Mouse (Mus musculus): ENCODE data around the gene Txn2. TPM values are rescaled to one million over a fixed set of nuclear protein-coding genes. Genes with fewer than 3 reads are reported as not detected.

Txn2 gene
- polyA plus RNA-seq, 1 experiment from 2014 or later, result 325 TPM

GRCm38 (mm10) chr15:77906081-77906480, 22.7 kb downstream of the Txn2 start:
- Histone ChIP-seq H3K27ac (ENCODE audit: low read length) (peak overlapping the region; percentile 79), H3K4me1 (ENCODE audit: control insufficient read depth, insufficient read depth, low read length) (peaks cover 26% of the 10 kb centered on the region), H3K9me3 (replicated peaks; ENCODE audit: control insufficient read depth, low read length) (no peaks in the 10 kb centered on the region), H3K4me2 (ENCODE audit: low read depth, low read length) (peak overlapping the region; percentile 78), H3K36me3 (ENCODE audit: control insufficient read depth, insufficient read depth) (no peaks in the 10 kb centered on the region), H3K27me3 (ENCODE audit: control insufficient read depth, insufficient read depth, low read length) (no peaks in the 10 kb centered on the region), H3K9ac (ENCODE audit: low read length) (no peak overlapping the region; the same call in 1 of the 2 replicates), H3K4me3 (ENCODE audit: low read length) (no peak overlapping the region)
- ATAC-seq (replicated peaks; ENCODE audit: extremely low read depth, insufficient read depth, low FRiP score), result peak; percentile 38; the same call in 1 of the 2 replicates
- WGBS, result 72% methylated on average over 8 of the region's 8 CpGs

DNA sequence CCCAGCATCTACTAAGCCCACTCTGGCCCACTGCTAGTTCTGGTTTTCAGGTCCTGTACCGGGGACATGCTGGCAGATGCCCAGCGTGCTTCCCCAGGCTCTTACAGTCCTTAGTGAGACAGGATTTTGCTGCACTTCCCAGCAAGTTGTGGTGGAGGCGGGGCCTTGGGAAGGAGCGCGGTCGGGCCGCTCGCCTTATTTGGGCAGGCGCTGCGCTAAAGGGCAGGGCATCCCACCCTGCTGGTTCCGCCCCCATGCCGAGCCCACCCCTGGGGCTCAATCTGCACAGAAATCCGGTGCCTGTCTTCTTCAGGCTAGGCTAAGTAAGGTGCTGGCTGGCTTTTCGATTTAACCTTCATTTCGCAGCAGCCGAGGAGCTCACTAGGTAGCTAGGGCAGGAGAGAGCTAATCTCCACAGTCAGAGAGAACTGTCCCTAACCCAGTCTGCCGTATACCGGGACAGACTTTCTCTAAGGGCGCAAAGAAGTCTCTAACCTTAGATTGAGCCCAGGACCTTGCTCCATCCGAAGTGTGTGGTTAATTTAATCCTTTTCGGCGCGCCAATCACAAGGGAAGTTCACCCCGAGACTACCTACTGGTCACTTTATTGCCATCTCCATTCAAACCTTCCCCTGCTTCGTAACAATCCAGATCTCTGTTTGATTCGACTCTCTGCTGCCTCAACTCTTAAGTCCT, 23.4 kb downstream of the Txn2 start:
- peak overlapping the region; percentile 73 for H3K9ac ChIP-seq (ENCODE audit: low read length)
- H3K9me3 ChIP-seq (replicated peaks; ENCODE audit: control insufficient read depth, low read length), result no peaks in the 10 kb centered on the region
- peaks cover 21% of the 10 kb centered on the region for H3K4me1 ChIP-seq (ENCODE audit: control insufficient read depth, insufficient read depth, low read length)
- H3K27ac ChIP-seq (ENCODE audit: low read length), result peak overlapping the region; percentile 79
- no peaks in the 10 kb centered on the region for H3K36me3 ChIP-seq (ENCODE audit: control insufficient read depth, insufficient read depth)
- WGBS, result 9% methylated on average over 26 of the region's 26 CpGs
- H3K4me3 ChIP-seq (ENCODE audit: low read length), result peak overlapping the region; percentile 50
- H3K27me3 ChIP-seq (ENCODE audit: control insufficient read depth, insufficient read depth, low read length), result no peaks in the 10 kb centered on the region
- ATAC-seq (replicated peaks; ENCODE audit: extremely low read depth, insufficient read depth, low FRiP score), result peak; percentile 87
- H3K4me2 ChIP-seq (ENCODE audit: low read depth, low read length), result peak overlapping the region; percentile 78

- H3K4me2 ChIP-seq (ENCODE audit: low read depth, low read length), result peak overlapping the region; percentile 78
- peak overlapping the region; percentile 34; the same call in 1 of the 2 replicates for H3K9ac ChIP-seq (ENCODE audit: low read length)
- H3K4me1 ChIP-seq (ENCODE audit: control insufficient read depth, insufficient read depth, low read length), result peaks cover 21% of the 10 kb centered on the region
- no peak overlapping the region for H3K27ac ChIP-seq (ENCODE audit: low read length)
- H3K9me3 ChIP-seq (replicated peaks; ENCODE audit: control insufficient read depth, low read length), result no peaks in the 10 kb centered on the region
- no peak for ATAC-seq (replicated peaks; ENCODE audit: extremely low read depth, insufficient read depth, low FRiP score)
- H3K36me3 ChIP-seq (ENCODE audit: control insufficient read depth, insufficient read depth), result no peaks in the 10 kb centered on the region
- H3K4me3 ChIP-seq (ENCODE audit: low read length), result no peak overlapping the region
- H3K27me3 ChIP-seq (ENCODE audit: control insufficient read depth, insufficient read depth, low read length), result no peaks in the 10 kb centered on the region
- whole genome bisulfite sequencing, result 21% methylated on average over 12 of the region's 12 CpGs
Measured at GRCm38 (mm10) chr15:77904363-77904892, 24.4 kb downstream of the Txn2 start.

DNA sequence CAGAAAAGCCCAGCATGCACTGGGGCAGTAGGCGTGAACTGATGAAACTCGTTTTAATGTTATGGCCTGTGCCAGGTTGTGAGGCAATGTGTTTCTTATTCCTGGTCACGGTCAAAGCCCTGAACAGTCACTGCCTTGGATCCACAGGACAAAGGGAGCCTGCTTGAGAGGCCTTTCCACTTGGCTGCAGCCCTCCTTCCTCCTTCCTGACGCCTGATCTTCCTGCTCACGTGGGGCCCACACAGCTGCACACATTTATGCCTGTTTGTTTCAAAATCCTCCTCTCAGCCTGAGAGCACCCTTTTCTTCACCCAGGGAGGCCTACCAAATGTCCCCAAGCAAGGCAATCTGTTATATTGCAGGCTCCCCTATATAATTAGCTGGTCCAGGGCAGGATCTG, 25.6 kb downstream of the Txn2 start:
- H3K4me2 ChIP-seq (ENCODE audit: low read depth, low read length), result no peak overlapping the region
- H3K36me3 ChIP-seq (ENCODE audit: control insufficient read depth, insufficient read depth), result no peaks in the 10 kb centered on the region
- no peaks in the 10 kb centered on the region for H3K9me3 ChIP-seq (replicated peaks; ENCODE audit: control insufficient read depth, low read length)
- no peak for ATAC-seq (replicated peaks; ENCODE audit: extremely low read depth, insufficient read depth, low FRiP score)
- no peaks in the 10 kb centered on the region for H3K27me3 ChIP-seq (ENCODE audit: control insufficient read depth, insufficient read depth, low read length)
- WGBS, result 57% methylated on average over 5 of the region's 5 CpGs
- peak overlapping the region; percentile 32; the same call in 1 of the 2 replicates for H3K27ac ChIP-seq (ENCODE audit: low read length)
- no peak overlapping the region for H3K9ac ChIP-seq (ENCODE audit: low read length)
- peaks cover 21% of the 10 kb centered on the region for H3K4me1 ChIP-seq (ENCODE audit: control insufficient read depth, insufficient read depth, low read length)
- no peak overlapping the region for H3K4me3 ChIP-seq (ENCODE audit: low read length)

DNA sequence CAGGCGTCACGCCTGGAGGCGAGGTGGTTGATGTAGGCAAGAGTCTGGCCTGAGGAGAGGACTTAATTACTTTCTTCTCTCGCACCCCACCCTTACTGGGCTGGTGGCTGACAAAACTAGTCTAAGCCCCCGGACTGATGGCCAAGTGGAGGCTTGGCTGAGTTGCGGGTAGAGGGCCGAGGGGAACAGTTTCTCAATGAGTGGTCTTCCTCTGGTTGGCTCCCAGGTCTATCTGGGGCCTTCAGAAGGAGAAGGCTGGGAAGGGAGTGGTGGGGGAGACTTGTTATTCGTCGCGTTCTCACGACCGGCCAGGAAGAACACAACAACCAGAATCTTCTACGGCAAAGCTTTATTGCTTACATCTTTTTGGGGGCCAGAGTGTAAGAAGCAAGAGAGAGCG, 33.9 kb downstream of the Txn2 start:
- Histone ChIP-seq H3K4me2 (ENCODE audit: low read depth, low read length) (no peak overlapping the region), H3K27me3 (ENCODE audit: control insufficient read depth, insufficient read depth, low read length) (no peaks in the 10 kb centered on the region), H3K9me3 (replicated peaks; ENCODE audit: control insufficient read depth, low read length) (no peaks in the 10 kb centered on the region), H3K36me3 (ENCODE audit: control insufficient read depth, insufficient read depth) (no peaks in the 10 kb centered on the region), H3K9ac (ENCODE audit: low read length) (no peak overlapping the region), H3K4me3 (ENCODE audit: low read length) (no peak overlapping the region), H3K4me1 (ENCODE audit: control insufficient read depth, insufficient read depth, low read length) (no peaks in the 10 kb centered on the region), H3K27ac (ENCODE audit: low read length) (no peak overlapping the region)
- WGBS, result 83% methylated on average over 13 of the region's 14 CpGs
- no peak for ATAC-seq (replicated peaks; ENCODE audit: extremely low read depth, insufficient read depth, low FRiP score)

GRCm38 (mm10) chr15:77893292-77893691, 35.5 kb downstream of the Txn2 start:
- Histone ChIP-seq H3K4me3 (ENCODE audit: low read length) (no peak overlapping the region), H3K36me3 (ENCODE audit: control insufficient read depth, insufficient read depth) (no peaks in the 10 kb centered on the region), H3K27ac (ENCODE audit: low read length) (no peak overlapping the region), H3K9ac (ENCODE audit: low read length) (no peak overlapping the region), H3K9me3 (replicated peaks; ENCODE audit: control insufficient read depth, low read length) (no peaks in the 10 kb centered on the region), H3K4me1 (ENCODE audit: control insufficient read depth, insufficient read depth, low read length) (no peaks in the 10 kb centered on the region), H3K27me3 (ENCODE audit: control insufficient read depth, insufficient read depth, low read length) (no peaks in the 10 kb centered on the region), H3K4me2 (ENCODE audit: low read depth, low read length) (no peak overlapping the region)
- no peak for ATAC-seq (replicated peaks; ENCODE audit: extremely low read depth, insufficient read depth, low FRiP score)
- 58% methylated on average over 10 of the region's 10 CpGs for WGBS

DNA sequence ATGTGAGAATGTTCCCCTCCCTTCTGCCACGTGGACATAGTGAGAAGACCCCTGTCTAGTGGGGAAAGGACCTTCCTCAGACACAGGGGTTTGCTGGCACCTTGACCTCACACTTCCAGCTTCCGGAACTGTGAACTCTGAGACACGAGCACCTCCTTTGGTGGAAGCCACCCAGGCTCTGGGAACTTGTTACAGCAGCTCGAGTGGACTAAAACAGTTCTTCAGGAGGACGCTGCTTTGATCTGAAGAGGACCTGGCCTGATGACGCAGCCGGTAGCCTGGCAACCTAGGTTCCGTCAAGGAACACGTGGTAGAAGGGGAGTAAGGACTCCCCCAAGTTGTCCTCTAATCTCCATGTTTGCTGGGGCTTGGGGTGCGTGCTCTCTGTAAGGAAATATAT, 36.4 kb downstream of the Txn2 start:
- Histone ChIP-seq H3K4me2 (ENCODE audit: low read depth, low read length) (no peak overlapping the region), H3K9ac (ENCODE audit: low read length) (no peak overlapping the region), H3K4me1 (ENCODE audit: control insufficient read depth, insufficient read depth, low read length) (no peaks in the 10 kb centered on the region), H3K27ac (ENCODE audit: low read length) (no peak overlapping the region), H3K36me3 (ENCODE audit: control insufficient read depth, insufficient read depth) (no peaks in the 10 kb centered on the region), H3K27me3 (ENCODE audit: control insufficient read depth, insufficient read depth, low read length) (no peaks in the 10 kb centered on the region), H3K4me3 (ENCODE audit: low read length) (no peak overlapping the region), H3K9me3 (replicated peaks; ENCODE audit: control insufficient read depth, low read length) (no peaks in the 10 kb centered on the region)
- 77% methylated on average over 10 of the region's 10 CpGs for WGBS
- no peak for ATAC-seq (replicated peaks; ENCODE audit: extremely low read depth, insufficient read depth, low FRiP score)

- Histone ChIP-seq H3K36me3 (ENCODE audit: control insufficient read depth, insufficient read depth) (no peaks in the 10 kb centered on the region), H3K4me1 (ENCODE audit: control insufficient read depth, insufficient read depth, low read length) (no peaks in the 10 kb centered on the region), H3K27ac (ENCODE audit: low read length) (no peak overlapping the region), H3K4me2 (ENCODE audit: low read depth, low read length) (no peak overlapping the region), H3K27me3 (ENCODE audit: control insufficient read depth, insufficient read depth, low read length) (no peaks in the 10 kb centered on the region), H3K9me3 (replicated peaks; ENCODE audit: control insufficient read depth, low read length) (no peaks in the 10 kb centered on the region), H3K4me3 (ENCODE audit: low read length) (no peak overlapping the region), H3K9ac (ENCODE audit: low read length) (no peak overlapping the region)
- WGBS, result 70% methylated on average over 8 of the region's 8 CpGs
- ATAC-seq (replicated peaks; ENCODE audit: extremely low read depth, insufficient read depth, low FRiP score), result no peak
Measured at GRCm38 (mm10) chr15:77891766-77892165, 37.0 kb downstream of the Txn2 start.

- no peaks in the 10 kb centered on the region for H3K36me3 ChIP-seq (ENCODE audit: control insufficient read depth, insufficient read depth)
- H3K4me2 ChIP-seq (ENCODE audit: low read depth, low read length), result no peak overlapping the region
- H3K4me3 ChIP-seq (ENCODE audit: low read length), result no peak overlapping the region
- no peaks in the 10 kb centered on the region for H3K9me3 ChIP-seq (replicated peaks; ENCODE audit: control insufficient read depth, low read length)
- no peaks in the 10 kb centered on the region for H3K27me3 ChIP-seq (ENCODE audit: control insufficient read depth, insufficient read depth, low read length)
- 51% methylated on average over 4 of the region's 4 CpGs for WGBS
- H3K9ac ChIP-seq (ENCODE audit: low read length), result no peak overlapping the region
- H3K4me1 ChIP-seq (ENCODE audit: control insufficient read depth, insufficient read depth, low read length), result peaks cover 2% of the 10 kb centered on the region; the same call in 1 of the 2 replicates
- no peak for ATAC-seq (replicated peaks; ENCODE audit: extremely low read depth, insufficient read depth, low FRiP score)
- no peak overlapping the region for H3K27ac ChIP-seq (ENCODE audit: low read length)
Measured at GRCm38 (mm10) chr15:77889761-77890422, 38.9 kb downstream of the Txn2 start.

Data from heart, embryonic 16.5 days (tissue).